Comparison of ENCODE assay signal across 22 mouse cellular contexts in the genomic region with DNA sequence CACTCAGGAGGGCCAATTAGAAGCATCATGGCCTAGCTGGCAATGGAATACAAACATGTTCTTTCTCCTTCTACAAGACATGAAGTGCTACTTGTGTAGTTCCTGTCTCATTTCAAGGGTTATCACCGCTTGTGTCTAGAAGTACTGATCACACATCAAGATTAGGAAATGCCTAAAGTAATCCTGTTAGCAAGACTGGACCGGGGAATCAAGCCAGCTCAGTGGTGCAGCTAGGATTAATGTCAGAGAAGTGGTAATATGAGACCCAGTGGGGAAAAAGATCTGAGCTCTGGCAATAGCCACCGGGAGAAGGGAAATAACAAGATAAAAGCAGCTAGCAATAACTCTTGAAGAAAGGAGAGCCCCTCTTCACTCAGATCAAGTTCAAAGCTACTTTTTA.
DNase-seq lines count a peak whose midpoint lies in the region; ATAC-seq and TF ChIP-seq lines count a peak whose summit lies in the region.
"Had no signal": no experiment of that assay in that cellular context is flagged by ENCODE, and none has a peak within 500 bp of the region (broad histone marks: within the 10 kb centered on the region; RNA-seq: fewer than 3 reads in every experiment).

No protein-coding gene starts in this region.

- no peaks in the 10 kb centered on the region for H3K9me3 ChIP-seq in kidney, postnatal 0 days (replicated peaks; ENCODE audit: low read length)
- no peaks in the 10 kb centered on the region for H3K9me3 ChIP-seq in embryonic facial prominence, embryonic 12.5 days
- H3K9me3 ChIP-seq: liver, embryonic 12.5 days; midbrain, embryonic 10.5 days had no signal

- ATAC-seq in kidney, postnatal 0 days (replicated peaks; ENCODE audit: low FRiP score, low read depth), result no peak
- ATAC-seq in embryonic facial prominence, embryonic 12.5 days (ENCODE audit: insufficient number of reproducible peaks, insufficient read depth, low FRiP score, low TSS enrichment), result no peak
- ATAC-seq: forebrain, postnatal 0 days; hindbrain, embryonic 16.5 days; intestine, postnatal 0 days; liver, embryonic 12.5 days had no signal

- no peaks in the 10 kb centered on the region for H3K4me1 ChIP-seq in kidney, postnatal 0 days (replicated peaks; ENCODE audit: insufficient read depth, low read length)
- H3K4me1 ChIP-seq in embryonic facial prominence, embryonic 12.5 days, result no peaks in the 10 kb centered on the region
- H3K4me1 ChIP-seq: liver, embryonic 12.5 days; midbrain, embryonic 10.5 days had no signal

- no peak overlapping the region for H3K9ac ChIP-seq in kidney, postnatal 0 days (ENCODE audit: low read depth, low read length)
- no peak overlapping the region for H3K9ac ChIP-seq in embryonic facial prominence, embryonic 12.5 days
- H3K9ac ChIP-seq: forebrain, postnatal 0 days; liver, embryonic 12.5 days had no signal

- H3K27ac ChIP-seq in kidney, postnatal 0 days, result no peak overlapping the region
- H3K27ac ChIP-seq in embryonic facial prominence, embryonic 12.5 days, result 0 out of 2 replicates have a peak overlapping the region, but pooled peaks have one; percentile 11
- H3K27ac ChIP-seq: heart, adult 2 months; left cerebral cortex, adult 2 months; liver, embryonic 12.5 days; midbrain, embryonic 10.5 days had no signal

- no peak overlapping the region for H3K4me3 ChIP-seq in kidney, postnatal 0 days (replicated peaks; ENCODE audit: low read depth, low read length)
- no peak overlapping the region for H3K4me3 ChIP-seq in embryonic facial prominence, embryonic 12.5 days
- H3K4me3 ChIP-seq: heart, adult 2 months; left cerebral cortex, adult 2 months; liver, embryonic 12.5 days; midbrain, embryonic 10.5 days had no signal

- H3K4me2 ChIP-seq in kidney, postnatal 0 days (ENCODE audit: low read length), result no peak overlapping the region
- no peak overlapping the region for H3K4me2 ChIP-seq in embryonic facial prominence, embryonic 12.5 days (replicated peaks)
- H3K4me2 ChIP-seq: liver, embryonic 12.5 days had no signal

- 42% methylated on average over 3 of the region's 3 CpGs for WGBS in kidney, postnatal 0 days
- 28% methylated on average over 3 of the region's 3 CpGs for WGBS in embryonic facial prominence, embryonic 12.5 days

- no peaks in the 10 kb centered on the region for H3K27me3 ChIP-seq in kidney, postnatal 0 days (ENCODE audit: insufficient read depth, low read length)
- no peaks in the 10 kb centered on the region for H3K27me3 ChIP-seq in embryonic facial prominence, embryonic 12.5 days
- H3K27me3 ChIP-seq: liver, embryonic 12.5 days had no signal

- no peak for TF ChIP-seq CTCF in kidney, postnatal 0 days (IDR thresholded peaks at IDR 0.05; ENCODE audit: low read depth)
- no peak for TF ChIP-seq CTCF in brain, embryonic 14.5 days (IDR thresholded peaks at IDR 0.05; ENCODE audit: borderline replicate concordance, extremely low read depth, insufficient read depth, insufficient read length)

- H3K36me3 ChIP-seq in kidney, postnatal 0 days (ENCODE audit: insufficient read depth, low read length), result no peaks in the 10 kb centered on the region
- no peaks in the 10 kb centered on the region for H3K36me3 ChIP-seq in embryonic facial prominence, embryonic 12.5 days
- H3K36me3 ChIP-seq: liver, embryonic 12.5 days; midbrain, embryonic 10.5 days had no signal

- TF ChIP-seq POLR2A in brain, embryonic 14.5 days (IDR thresholded peaks at IDR 0.05; ENCODE audit: borderline replicate concordance, extremely low read depth, insufficient read depth, insufficient read length, poor library complexity, severe bottlenecking), result no peak

- peak; percentile 16 for DNase-seq in kidney, postnatal 0 days (ENCODE audit: low spot score)
- DNase-seq in kidney, adult 11 months, result no peak
- peak; percentile 66 for DNase-seq in MN1 (ENCODE audit: low spot score)
- peak; percentile 14 for DNase-seq in brain, embryonic 14.5 days (ENCODE audit: low read depth)
- no peak for DNase-seq in layer of hippocampus, adult 8-10 months (ENCODE audit: low spot score in 2 of 2)
- no peak for DNase-seq in adrenal gland, adult 18-20 months (ENCODE audit: low spot score in 2 of 2)
- DNase-seq: adrenal gland, adult 8-10 months; cerebellum, adult 9-11 months; forebrain, postnatal 0 days; heart, adult 2 months; heart, postnatal 36 days; kidney, postnatal 36 days; layer of hippocampus, adult 9-11 months; lung, adult 2 months; lung, postnatal 4 days; thymus, postnatal 36 days had no signal

Comparison
In these comparisons a context has a peak if more than half of its experiments do, and no peak if none do; other contexts are left out.
1. DNase-seq: peak in kidney, postnatal 0 days (single experiment), MN1 (single experiment) and brain, embryonic 14.5 days (single experiment); none in kidney, adult 11 months (single experiment), layer of hippocampus, adult 8-10 months (0 of 2) and adrenal gland, adult 18-20 months (0 of 2).